10 mouse cellular contexts compared by ENCODE assay signal in the genomic region with DNA sequence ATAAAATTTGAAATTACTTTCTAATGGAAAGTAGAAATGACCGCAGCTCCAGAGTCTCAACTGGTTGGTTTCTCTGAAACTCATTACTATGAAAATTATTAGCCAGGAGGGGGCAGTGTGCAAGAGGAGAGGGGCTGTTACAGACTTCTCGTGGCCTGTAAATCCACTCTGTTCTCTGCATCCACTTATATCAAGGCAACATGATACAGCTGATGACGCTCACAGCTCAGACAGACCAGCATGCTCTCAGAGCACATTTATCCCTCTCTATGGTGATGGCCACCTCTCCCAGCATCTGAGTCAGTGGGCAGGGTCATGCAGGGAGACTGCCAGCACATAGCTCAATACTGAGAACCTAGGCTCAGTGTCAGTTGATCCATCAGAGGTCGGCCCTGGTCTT.
DNase-seq lines count a peak whose midpoint lies in the region; ATAC-seq lines count a peak whose summit lies in the region.
"Had no signal": no experiment of that assay in that cellular context is flagged by ENCODE, and none has a peak within 500 bp of the region (broad histone marks: within the 10 kb centered on the region; RNA-seq: fewer than 3 reads in every experiment).

No protein-coding gene starts in this region.

- peak; percentile 52 for DNase-seq in hindbrain, embryonic 11.5 days (ENCODE audit: low spot score)
- peak; percentile 46 for DNase-seq in CD4-positive, CD25-positive, alpha-beta regulatory T cell, adult 2 months (ENCODE audit: low read depth, low spot score)
- DNase-seq in brain, adult 2 months (ENCODE audit: low read depth, low spot score): peak; percentile 43
- DNase-seq in cerebellum, adult 9-10 months: no peak
- no peak for DNase-seq in frontal cortex, postnatal 36 days (ENCODE audit: low spot score in 2 of 2)
- DNase-seq in left cerebral cortex, postnatal 14 days (ENCODE audit: low spot score in 2 of 2): no peak
- DNase-seq: cerebellum, adult 18-20 months had no signal

- no peak overlapping the region for H3K27ac ChIP-seq in hindbrain, embryonic 11.5 days (ENCODE audit: low read depth, low read length)
- no peak overlapping the region for H3K27ac ChIP-seq in hindbrain, embryonic 16.5 days (ENCODE audit: low read depth, low read length)
- H3K27ac ChIP-seq: stomach, embryonic 15.5 days had no signal

- H3K9me3 ChIP-seq in hindbrain, embryonic 11.5 days (ENCODE audit: control insufficient read depth, low read length): no peaks in the 10 kb centered on the region
- H3K9me3 ChIP-seq in hindbrain, embryonic 16.5 days (ENCODE audit: control insufficient read depth, low read length): no peaks in the 10 kb centered on the region
- H3K9me3 ChIP-seq: stomach, embryonic 15.5 days had no signal

- intact Hi-C loops in left cerebral cortex, postnatal 14 days (cut with DNase I): loop anchor here (2.0 kb wide), 1 partner anchor 128 kb away; no protein-coding TSS in a partner anchor

- no peaks in the 10 kb centered on the region for H3K4me1 ChIP-seq in hindbrain, embryonic 11.5 days (replicated peaks; ENCODE audit: control insufficient read depth, insufficient read depth, low read length)
- H3K4me1 ChIP-seq in hindbrain, embryonic 16.5 days (ENCODE audit: control insufficient read depth, insufficient read depth, low read depth, low read length): peaks cover 5% of the 10 kb centered on the region
- H3K4me1 ChIP-seq: stomach, embryonic 15.5 days had no signal

- no peak overlapping the region for H3K4me2 ChIP-seq in hindbrain, embryonic 11.5 days (replicated peaks; ENCODE audit: low read depth, low read length)
- H3K4me2 ChIP-seq in hindbrain, embryonic 16.5 days (ENCODE audit: low read length): no peak overlapping the region
- H3K4me2 ChIP-seq: stomach, embryonic 15.5 days had no signal

- H3K9ac ChIP-seq in hindbrain, embryonic 11.5 days (ENCODE audit: low read depth, low read length): no peak overlapping the region
- H3K9ac ChIP-seq in hindbrain, embryonic 16.5 days (ENCODE audit: low read depth, low read length): no peak overlapping the region
- H3K9ac ChIP-seq: stomach, embryonic 15.5 days had no signal

- H3K27me3 ChIP-seq in hindbrain, embryonic 11.5 days (ENCODE audit: control insufficient read depth, insufficient read depth, low read length): no peaks in the 10 kb centered on the region
- H3K27me3 ChIP-seq in hindbrain, embryonic 16.5 days (replicated peaks; ENCODE audit: control insufficient read depth, insufficient read depth, low read length): no peaks in the 10 kb centered on the region
- H3K27me3 ChIP-seq: stomach, embryonic 15.5 days had no signal

- H3K36me3 ChIP-seq in hindbrain, embryonic 11.5 days (ENCODE audit: control insufficient read depth, insufficient read depth, low read length): no peaks in the 10 kb centered on the region
- no peaks in the 10 kb centered on the region for H3K36me3 ChIP-seq in hindbrain, embryonic 16.5 days (ENCODE audit: control insufficient read depth, insufficient read depth, low read length)

- WGBS in hindbrain, embryonic 11.5 days: 69% methylated on average over 4 of the region's 4 CpGs
- WGBS in hindbrain, embryonic 16.5 days: 67% methylated on average over 4 of the region's 4 CpGs

- no peak for ATAC-seq in hindbrain, embryonic 11.5 days (ENCODE audit: low FRiP score)
- ATAC-seq in hindbrain, embryonic 16.5 days: no peak
- peak; percentile 35 for ATAC-seq in inflammation-experienced regulatory T-cells, adult 6 months

- no peak overlapping the region for H3K4me3 ChIP-seq in hindbrain, embryonic 11.5 days (ENCODE audit: low read depth, low read length)
- H3K4me3 ChIP-seq in hindbrain, embryonic 16.5 days (ENCODE audit: low read length): no peak overlapping the region
- H3K4me3 ChIP-seq: stomach, embryonic 15.5 days had no signal

Comparison
In these comparisons a context has a peak if more than half of its experiments do, and no peak if none do; other contexts are left out.
1. DNase-seq: peak in hindbrain, embryonic 11.5 days (single experiment), CD4-positive, CD25-positive, alpha-beta regulatory T cell, adult 2 months (single experiment) and brain, adult 2 months (single experiment); none in cerebellum, adult 9-10 months (single experiment), frontal cortex, postnatal 36 days (0 of 2) and left cerebral cortex, postnatal 14 days (0 of 2).